Mouse (Mus musculus) intestine, embryonic 14.5 days (tissue): ENCODE measurements around the gene Serinc5. TPM values are rescaled to one million over a fixed set of nuclear protein-coding genes. Genes with fewer than 3 reads are reported as not detected.

Experiments used
- ATAC-seq: fragments of 200-750 bp; cut with Nextera tagmentation; replicated peaks from 2 replicates; pipeline ENCODE4 v1.8.0; 2017; ENCODE audit warnings: low read depth, moderate number of reproducible peaks, moderate TSS enrichment, moderate library complexity; ENCODE audit not compliant: low FRiP score, low TSS enrichment
- DNase-seq: peaks from one replicate; pipeline ENCODE4 v3.0.0-alpha.2; 2018; ENCODE audit warnings: low spot score
- H3K27ac ChIP-seq: fragments of 300-500 bp; sonication (generic); 2 replicates; pipeline ENCODE4 v1.5.1; 2014; ENCODE audit warnings: low read depth, mild to moderate bottlenecking, control low read depth
- H3K27me3 ChIP-seq: fragments of 300-500 bp; sonication (generic); replicated peaks from 2 replicates; pipeline ENCODE4 v1.6.1; 2014; ENCODE audit warnings: low read length, control low read depth; ENCODE audit not compliant: control insufficient read depth, insufficient read depth
- H3K36me3 ChIP-seq: fragments of 300-500 bp; sonication (generic); 2 replicates; pipeline ENCODE4 v1.6.1; 2014; ENCODE audit warnings: low read length, control low read depth; ENCODE audit not compliant: control insufficient read depth, insufficient read depth
- H3K4me1 ChIP-seq: fragments of 300-500 bp; sonication (generic); replicated peaks from 2 replicates; pipeline ENCODE4 v1.6.1; 2014; ENCODE audit warnings: low read length, control low read depth, mixed read lengths; ENCODE audit not compliant: control insufficient read depth, insufficient read depth
- H3K4me2 ChIP-seq: fragments of 300-500 bp; sonication (generic); 2 replicates; pipeline ENCODE4 v1.6.1; 2014; ENCODE audit warnings: low read length
- H3K4me3 ChIP-seq: fragments of 300-500 bp; sonication (generic); 2 replicates; pipeline ENCODE4 v1.5.1; 2014; ENCODE audit warnings: low read depth, low read length, control low read depth, mixed read lengths
- H3K9ac ChIP-seq: fragments of 300-500 bp; sonication (generic); 2 replicates; pipeline ENCODE4 v1.6.1; 2014; ENCODE audit warnings: mild to moderate bottlenecking, low read length
- H3K9me3 ChIP-seq: fragments of 300-500 bp; sonication (generic); 2 replicates; pipeline ENCODE4 v1.6.1; 2016; ENCODE audit warnings: low read length, control low read depth; ENCODE audit not compliant: control insufficient read depth
- WGBS: fragments of 180-500 bp; shearing (Covaris S2); extraction: QIAGEN DNeasy Blood & Tissue Kit; methylation state at CpG from one replicate; pipeline ENCODE4 v1.1.7; 2014; 5-methylcytosine and 5-hydroxymethylcytosine counted together
- polyA plus RNA-seq: library from polyadenylated mRNA; unstranded; fragments of >200 nt; fragmentation: Nextera tagmentation; extraction: Ambion mirVana; gene quantifications from 2 replicates; pipeline ENCODE4 v1.2.1, GENCODE M21; 2014

Serinc5 gene
- polyA plus RNA-seq, 1 experiment from 2014 or later: 24.9 TPM

DNA sequence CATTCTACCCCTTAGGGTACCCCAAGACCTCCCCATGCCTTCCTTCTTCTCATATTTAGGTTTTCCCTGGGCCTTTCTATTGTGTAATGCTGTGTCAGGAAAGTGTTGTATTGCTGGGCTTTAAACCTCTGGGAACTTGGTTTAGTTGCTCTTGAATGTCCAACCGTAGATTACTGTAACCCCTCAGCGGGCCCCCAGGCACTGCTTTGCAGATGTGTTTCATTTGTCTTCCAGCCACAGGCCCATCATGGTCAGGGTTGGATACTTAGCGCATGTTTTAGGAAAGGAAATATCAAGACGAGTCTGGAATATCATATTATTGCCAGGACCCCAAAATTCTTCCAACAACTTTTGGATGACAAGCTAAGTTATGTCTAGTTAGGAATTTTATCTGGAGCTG lies 110.1 kb downstream of the Serinc5 start:
- 53% methylated on average over 4 of the region's 4 CpGs for WGBS
- no peak overlapping the region for H3K4me3 ChIP-seq
- no peak overlapping the region for H3K27ac ChIP-seq
- H3K27me3 ChIP-seq: no peaks in the 10 kb centered on the region
- H3K36me3 ChIP-seq: no peaks in the 10 kb centered on the region
- DNase-seq: peak; percentile 49
- H3K4me1 ChIP-seq: no peaks in the 10 kb centered on the region
- H3K9ac ChIP-seq: no peak overlapping the region
- H3K4me2 ChIP-seq: no peak overlapping the region
- no peaks in the 10 kb centered on the region for H3K9me3 ChIP-seq
- no peak for ATAC-seq

- Histone ChIP-seq H3K4me3 (no peak overlapping the region), H3K9me3 (no peaks in the 10 kb centered on the region), H3K4me2 (no peak overlapping the region), H3K9ac (no peak overlapping the region), H3K27ac (no peak overlapping the region), H3K36me3 (no peaks in the 10 kb centered on the region), H3K4me1 (no peaks in the 10 kb centered on the region), H3K27me3 (no peaks in the 10 kb centered on the region)
- ATAC-seq (no peak), DNase-seq (peak; percentile 51)
- WGBS: 64% methylated on average over 5 of the region's 5 CpGs
Observed at GRCm38 (mm10) chr13:92722389-92722788, 111.5 kb downstream of the Serinc5 start.

DNA sequence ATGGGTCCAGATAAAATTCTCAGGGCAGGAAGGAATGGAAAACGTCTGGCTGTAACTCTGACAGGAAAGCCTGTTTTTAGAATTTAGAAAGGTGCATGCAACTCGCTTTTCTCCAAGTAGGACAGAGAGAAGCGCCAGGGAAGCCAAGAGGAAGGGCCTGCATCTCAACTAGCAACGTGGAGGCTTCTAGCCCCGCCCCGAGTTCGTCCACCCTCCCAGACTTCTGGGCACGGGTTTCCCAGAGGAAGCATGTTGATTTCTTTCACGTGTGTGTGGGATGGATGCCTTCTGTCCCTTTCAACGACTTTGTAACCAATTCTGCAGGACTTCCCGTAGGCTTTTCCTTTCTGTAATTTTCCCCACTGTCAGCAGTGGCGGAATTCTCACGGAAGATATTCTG lies 118.9 kb downstream of the Serinc5 start:
- Histone ChIP-seq H3K4me1 (no peaks in the 10 kb centered on the region), H3K27ac (peak overlapping the region; percentile 23; the same call in 1 of the 2 replicates), H3K4me2 (no peak overlapping the region), H3K27me3 (no peaks in the 10 kb centered on the region), H3K36me3 (no peaks in the 10 kb centered on the region), H3K9ac (no peak overlapping the region), H3K4me3 (no peak overlapping the region), H3K9me3 (no peaks in the 10 kb centered on the region)
- DNase-seq (peak; percentile 50), ATAC-seq (no peak)
- WGBS: 42% methylated on average over 13 of the region's 13 CpGs

DNA sequence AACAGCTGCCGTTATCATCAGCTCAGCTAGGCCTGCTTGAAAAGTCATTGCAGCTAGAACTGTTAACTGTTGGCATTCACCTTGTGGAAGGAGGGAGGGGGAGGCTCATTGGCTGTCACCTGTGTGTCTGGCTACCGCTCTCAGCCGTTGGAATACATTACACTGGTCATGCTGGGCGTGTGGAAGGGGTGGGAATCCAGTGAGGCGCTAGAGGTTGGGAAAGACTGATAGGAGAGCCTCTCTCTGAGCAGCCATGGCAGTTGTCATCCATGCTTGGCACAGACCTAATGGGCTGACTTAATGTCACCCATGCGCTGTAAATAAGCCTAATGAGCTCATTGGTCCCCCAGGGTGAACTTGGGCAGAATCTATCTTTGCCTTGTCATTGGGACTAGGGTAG lies 120.9 kb downstream of the Serinc5 start:
- no peak overlapping the region for H3K27ac ChIP-seq
- DNase-seq (peak; percentile 24), ATAC-seq (no peak)
- H3K36me3 ChIP-seq: no peaks in the 10 kb centered on the region
- H3K4me1 ChIP-seq: no peaks in the 10 kb centered on the region
- no peak overlapping the region for H3K4me3 ChIP-seq
- no peaks in the 10 kb centered on the region for H3K9me3 ChIP-seq
- no peaks in the 10 kb centered on the region for H3K27me3 ChIP-seq
- no peak overlapping the region for H3K9ac ChIP-seq
- H3K4me2 ChIP-seq: no peak overlapping the region
- 83% methylated on average over 6 of the region's 6 CpGs for WGBS

- DNase-seq (peak; percentile 48), ATAC-seq (no peak)
- Histone ChIP-seq H3K4me3 (no peak overlapping the region), H3K36me3 (no peaks in the 10 kb centered on the region), H3K27ac (no peak overlapping the region), H3K9me3 (no peaks in the 10 kb centered on the region), H3K9ac (no peak overlapping the region), H3K4me1 (no peaks in the 10 kb centered on the region), H3K4me2 (no peak overlapping the region), H3K27me3 (no peaks in the 10 kb centered on the region)
- 60% methylated on average over 5 of the region's 5 CpGs for WGBS
Observed at GRCm38 (mm10) chr13:92732836-92733235, 121.9 kb downstream of the Serinc5 start.

DNA sequence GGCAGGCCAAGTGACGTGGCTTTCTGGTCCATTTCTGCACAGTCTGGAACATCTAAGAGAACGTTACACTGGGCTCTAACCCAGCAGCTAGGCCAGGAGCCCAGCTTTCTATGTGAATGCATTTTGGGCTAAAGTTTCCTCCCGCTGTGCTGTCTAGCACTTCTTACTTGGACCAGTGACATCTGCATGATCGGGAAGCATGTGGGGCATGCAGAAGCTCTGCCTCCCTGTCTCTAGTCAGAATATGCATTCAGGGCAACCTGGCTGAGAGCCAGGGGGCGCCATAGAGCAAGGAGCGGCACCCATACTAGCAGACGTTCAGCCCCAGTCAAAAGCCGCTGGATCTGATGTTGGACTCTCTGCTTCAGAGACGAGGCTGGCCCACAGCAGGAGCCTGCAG lies 122.4 kb downstream of the Serinc5 start:
- 41% methylated on average over 9 of the region's 9 CpGs for WGBS
- H3K4me2 ChIP-seq: no peak overlapping the region
- H3K9me3 ChIP-seq: no peaks in the 10 kb centered on the region
- H3K4me3 ChIP-seq: no peak overlapping the region
- peak; percentile 69 for DNase-seq
- H3K4me1 ChIP-seq: no peaks in the 10 kb centered on the region
- H3K27ac ChIP-seq: no peak overlapping the region
- ATAC-seq: no peak; the same call in 1 of the 2 replicates
- H3K9ac ChIP-seq: no peak overlapping the region
- H3K36me3 ChIP-seq: no peaks in the 10 kb centered on the region
- no peaks in the 10 kb centered on the region for H3K27me3 ChIP-seq

DNA sequence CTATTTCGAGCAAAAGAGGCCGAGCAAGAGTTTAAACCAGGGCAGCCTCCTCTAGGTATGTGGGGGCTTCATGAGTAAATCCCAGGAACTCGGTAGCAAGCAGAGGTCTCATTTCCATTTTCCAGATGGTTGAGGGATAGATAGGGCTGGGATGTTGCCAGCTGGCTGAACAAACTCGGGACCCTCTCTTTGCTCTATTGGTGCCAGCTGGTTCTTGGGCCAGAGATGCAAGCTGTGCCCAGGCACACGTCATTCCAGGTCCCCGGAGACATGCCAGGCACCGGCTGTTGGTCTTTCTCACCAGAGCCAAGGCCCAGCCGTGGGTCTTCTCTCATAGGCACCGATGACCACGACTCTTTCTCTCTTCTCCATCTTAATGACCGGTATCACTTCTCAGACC lies 122.8 kb downstream of the Serinc5 start:
- 83% methylated on average over 11 of the region's 11 CpGs for WGBS
- Histone ChIP-seq H3K36me3 (no peaks in the 10 kb centered on the region), H3K4me2 (no peak overlapping the region), H3K27me3 (no peaks in the 10 kb centered on the region), H3K4me1 (no peaks in the 10 kb centered on the region), H3K9ac (no peak overlapping the region), H3K27ac (no peak overlapping the region), H3K4me3 (no peak overlapping the region), H3K9me3 (no peaks in the 10 kb centered on the region)
- DNase-seq: peak; percentile 32
- ATAC-seq: no peak

- Histone ChIP-seq H3K27ac (no peak overlapping the region), H3K9me3 (no peaks in the 10 kb centered on the region), H3K4me1 (no peaks in the 10 kb centered on the region; the same call in 1 of the 2 replicates), H3K27me3 (no peaks in the 10 kb centered on the region), H3K36me3 (no peaks in the 10 kb centered on the region), H3K4me2 (no peak overlapping the region), H3K9ac (no peak overlapping the region), H3K4me3 (no peak overlapping the region)
- 53% methylated on average over 1 of the region's 1 CpGs for WGBS
- DNase-seq: peak; percentile 15
- no peak for ATAC-seq
Observed at GRCm38 (mm10) chr13:92735693-92736092, 124.8 kb downstream of the Serinc5 start.

DNA sequence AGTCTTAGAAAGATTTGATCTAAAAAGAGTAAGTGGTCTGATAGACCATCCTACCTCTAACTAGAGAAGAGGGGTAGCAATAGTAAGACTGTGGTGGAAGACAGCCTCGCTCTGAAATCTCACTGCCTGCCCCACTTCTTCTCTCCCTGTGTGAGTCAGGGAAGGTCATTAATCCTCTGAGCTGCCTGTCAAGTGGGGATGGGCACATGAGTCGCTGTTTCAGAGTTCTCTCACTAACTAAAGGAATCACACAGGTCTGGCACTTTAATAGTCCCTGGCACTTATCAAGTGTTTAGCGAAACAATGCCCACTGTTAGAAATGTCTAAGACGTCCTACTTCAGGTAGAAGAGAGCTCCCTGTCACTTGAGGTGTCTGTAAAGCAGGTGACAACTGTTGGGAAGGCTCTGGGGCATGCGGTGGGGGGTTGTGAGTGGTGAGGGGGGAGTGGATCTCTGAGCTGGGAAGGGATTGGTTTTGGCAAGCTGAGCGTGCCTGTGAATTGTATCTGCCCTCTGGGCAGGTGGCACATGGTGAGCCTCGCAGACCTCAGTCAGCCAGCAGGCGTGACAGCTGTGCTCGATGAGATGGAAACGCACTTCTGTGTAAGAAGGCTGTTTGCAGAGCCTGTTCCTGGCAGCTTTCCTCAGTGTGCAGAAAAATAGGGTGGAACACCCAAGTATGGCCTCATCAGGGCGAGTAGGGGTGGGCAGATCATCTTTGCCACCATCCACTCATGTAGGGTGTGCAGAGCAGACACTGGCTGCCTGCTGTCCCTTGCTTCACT lies 125.8 kb downstream of the Serinc5 start:
- no peaks in the 10 kb centered on the region for H3K27me3 ChIP-seq
- no peak overlapping the region for H3K27ac ChIP-seq
- DNase-seq: no peak
- no peak for ATAC-seq
- 58% methylated on average over 11 of the region's 11 CpGs for whole genome bisulfite sequencing
- H3K4me1 ChIP-seq: no peaks in the 10 kb centered on the region; the same call in 1 of the 2 replicates
- no peak overlapping the region for H3K4me3 ChIP-seq
- no peaks in the 10 kb centered on the region for H3K36me3 ChIP-seq
- H3K4me2 ChIP-seq: no peak overlapping the region
- H3K9ac ChIP-seq: no peak overlapping the region
- no peaks in the 10 kb centered on the region for H3K9me3 ChIP-seq
